Mouse (Mus musculus): ENCODE measurements around the gene Klhl29.
"Not testable (repeated sequence)": the region's sequence is repeated elsewhere in the genome, so short reads cannot be mapped to it uniquely, and the experiment has no call there.

Gene Klhl29

GRCm38 (mm10) chr12:5358497-5358896, 17.0 kb downstream of the Klhl29 start:
- DNase-seq (ENCODE audit: low spot score), result no peak

DNA sequence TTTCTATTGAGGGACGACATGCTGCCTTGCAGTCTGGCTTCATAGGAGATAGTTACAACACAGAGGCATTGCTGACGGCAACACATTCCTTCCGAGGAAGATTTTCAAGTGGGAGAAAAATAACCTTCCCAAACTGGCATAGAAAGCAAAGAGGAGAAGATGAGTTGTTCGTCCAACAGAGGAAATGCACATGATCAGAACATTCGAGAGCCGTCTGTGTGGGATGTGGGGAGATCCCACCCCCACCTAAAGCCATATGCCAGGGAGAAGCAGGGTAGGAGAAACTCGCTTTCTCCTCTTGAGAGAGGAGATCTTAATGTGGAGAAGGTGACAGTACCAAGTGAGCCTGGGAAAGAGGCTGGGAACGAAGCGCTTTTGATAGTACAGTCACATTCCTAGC, 22.1 kb downstream of the Klhl29 start:
- DNase-seq (ENCODE audit: low spot score), result no peak

DNA sequence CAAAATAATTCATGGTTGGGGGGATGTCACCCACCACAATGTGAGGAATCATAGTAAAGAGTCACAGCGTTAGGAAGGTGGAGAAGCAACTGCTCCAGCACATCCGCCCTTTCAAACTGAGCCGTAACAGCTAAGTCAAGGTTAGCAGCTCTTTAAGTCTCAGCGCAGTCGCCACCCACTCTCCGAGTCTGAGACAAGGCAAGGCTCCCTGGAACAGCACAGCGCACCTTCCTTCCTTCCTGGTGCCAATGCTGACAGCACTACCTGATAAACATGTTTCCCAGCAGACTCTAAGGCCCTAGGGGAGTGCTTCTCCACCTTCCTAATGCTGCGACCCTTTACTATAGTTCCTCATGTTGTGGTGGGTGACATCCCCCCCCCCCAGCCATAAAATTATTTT, 22.7 kb downstream of the Klhl29 start:
- no peak for DNase-seq (ENCODE audit: low spot score)

DNA sequence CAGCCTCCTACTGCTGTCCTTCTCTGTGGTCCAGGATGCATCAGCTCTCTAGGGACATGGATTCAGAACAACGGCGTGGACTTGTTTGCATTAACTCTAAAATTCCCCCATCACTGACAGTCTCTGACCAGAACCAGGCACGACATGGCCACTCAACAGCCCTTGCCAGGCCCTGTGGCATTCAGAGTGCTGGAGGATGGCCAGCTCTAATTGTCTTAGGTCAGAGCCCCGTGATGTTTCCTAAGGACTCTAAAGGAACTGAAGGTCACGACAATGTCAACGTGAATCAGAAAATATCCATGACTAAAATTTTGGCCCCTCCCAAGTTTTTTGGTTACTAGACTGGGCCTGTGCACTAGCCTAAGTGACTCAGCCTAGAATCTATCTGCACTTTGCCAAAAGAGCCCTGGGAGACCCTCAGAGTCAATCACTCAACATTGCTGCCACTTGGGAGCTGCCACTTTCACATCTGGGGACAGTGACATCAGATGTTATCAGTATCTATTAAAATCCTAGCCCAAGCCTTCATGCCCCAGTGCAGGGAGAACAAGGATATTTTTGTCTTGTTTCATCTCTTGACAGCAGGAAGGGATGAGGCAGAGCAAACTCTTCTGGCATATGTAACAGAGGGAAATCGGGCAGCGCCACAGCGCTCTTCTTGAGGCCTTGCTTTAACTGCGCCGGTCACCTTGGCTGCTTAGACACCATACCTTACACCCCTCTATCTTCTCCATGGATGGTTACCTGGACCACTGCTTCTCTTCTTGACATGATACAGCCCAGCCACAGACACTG, 24.8 kb downstream of the Klhl29 start:
- no peak for DNase-seq (ENCODE audit: low spot score)

- no peak for DNase-seq (ENCODE audit: low spot score)
Measured at GRCm38 (mm10) chr12:5345088-5345487, 30.4 kb downstream of the Klhl29 start.

DNA sequence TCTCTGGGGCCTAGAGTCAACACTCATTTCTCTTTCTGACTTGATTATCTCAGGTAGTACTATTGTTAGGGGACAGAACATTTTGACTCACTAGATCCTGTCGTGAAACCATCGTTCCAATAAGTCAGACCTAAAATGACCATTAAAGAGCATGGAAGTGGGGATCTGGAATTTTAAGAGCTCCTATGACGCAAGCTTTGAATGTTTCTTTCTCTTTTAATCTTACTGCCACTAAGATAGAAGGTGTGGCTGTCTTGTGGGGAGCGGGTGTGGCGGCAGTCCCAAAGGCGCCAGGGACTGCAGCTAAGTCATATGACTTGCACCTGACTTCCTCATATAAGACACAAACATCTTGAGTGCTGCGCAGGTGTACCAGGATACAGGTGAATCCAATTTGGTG, 31.0 kb downstream of the Klhl29 start:
- DNase-seq (ENCODE audit: low spot score), result not testable (repeated sequence)

DNA sequence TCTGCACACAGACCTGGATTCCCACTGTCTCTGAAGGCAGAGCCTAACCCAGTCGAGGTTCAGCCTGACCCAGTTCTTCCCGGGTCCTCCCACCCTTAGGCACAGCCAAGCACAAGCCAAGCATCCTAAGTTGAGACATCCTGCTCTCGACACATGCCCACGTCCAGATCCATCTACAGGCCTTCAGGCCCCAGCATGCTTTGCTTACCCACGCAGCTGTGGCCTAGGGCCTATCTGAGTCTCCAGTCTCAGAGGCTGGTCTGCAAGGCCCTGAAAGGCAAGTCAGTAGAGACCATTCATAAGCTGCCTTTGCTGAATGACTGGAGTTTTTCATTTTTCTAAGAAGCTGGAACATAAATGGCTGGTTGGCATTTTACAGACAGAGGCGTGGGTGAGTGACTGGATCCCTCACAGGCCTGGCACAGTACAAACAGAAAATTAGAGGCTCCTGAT, 35.3 kb downstream of the Klhl29 start:
- no peak for DNase-seq (ENCODE audit: low spot score)

DNA sequence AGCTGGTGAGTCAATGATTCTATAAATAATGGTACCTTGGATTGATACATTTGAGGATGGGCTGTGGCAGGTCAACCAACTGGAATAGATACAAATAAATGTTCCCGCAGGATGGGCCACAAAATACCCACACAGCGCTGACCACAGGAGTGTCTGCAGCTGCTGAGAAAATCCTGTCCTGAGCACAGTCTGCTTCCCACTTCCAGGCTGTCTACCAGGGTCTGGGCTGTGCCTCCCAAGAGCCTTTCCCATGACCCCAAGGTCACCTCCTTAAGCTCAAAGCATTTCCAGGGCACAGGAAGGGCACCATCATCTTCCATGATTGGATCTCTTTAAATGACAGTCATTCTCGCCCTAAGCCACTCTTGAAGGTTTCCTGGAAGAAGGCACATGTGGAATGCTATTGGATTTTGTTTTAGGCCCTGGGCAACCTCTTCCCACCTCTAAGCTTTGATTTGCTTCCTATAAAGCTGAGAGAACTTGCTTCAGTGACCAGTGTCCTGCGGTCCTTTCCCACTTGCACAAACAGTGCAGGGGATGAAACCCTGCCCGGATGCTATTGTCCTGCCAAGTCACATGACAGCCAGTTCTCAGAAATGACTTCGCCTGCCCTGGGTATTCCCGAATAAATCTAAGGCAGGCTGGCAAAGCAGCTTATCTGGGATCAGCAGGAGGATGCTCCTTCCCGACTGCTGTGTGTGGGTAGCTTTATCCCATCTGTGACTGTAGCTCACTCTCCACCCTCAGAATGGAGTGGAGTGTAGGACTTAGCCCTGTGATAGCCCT, 38.4 kb downstream of the Klhl29 start:
- no peak for DNase-seq (ENCODE audit: low spot score)

DNA sequence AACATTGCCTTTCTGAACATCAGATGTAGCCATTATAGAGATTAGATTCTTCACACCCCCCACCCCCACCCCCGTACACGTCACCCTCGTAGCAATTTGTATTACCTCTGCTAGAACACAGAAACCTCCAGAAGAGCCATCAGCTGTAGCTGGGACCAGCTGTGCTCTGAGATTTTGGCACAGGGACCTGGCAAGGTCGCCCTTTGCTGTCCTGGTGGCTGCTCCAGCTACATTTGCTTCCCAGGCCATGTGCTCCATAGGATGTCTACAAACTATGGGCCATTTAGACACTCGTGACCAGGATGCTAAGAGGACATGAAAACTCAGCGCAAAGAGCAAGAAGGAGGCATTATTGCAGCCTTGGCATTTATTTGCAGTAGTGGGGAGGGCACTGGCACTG, 39.2 kb downstream of the Klhl29 start:
- no peak for DNase-seq (ENCODE audit: low spot score)

DNA sequence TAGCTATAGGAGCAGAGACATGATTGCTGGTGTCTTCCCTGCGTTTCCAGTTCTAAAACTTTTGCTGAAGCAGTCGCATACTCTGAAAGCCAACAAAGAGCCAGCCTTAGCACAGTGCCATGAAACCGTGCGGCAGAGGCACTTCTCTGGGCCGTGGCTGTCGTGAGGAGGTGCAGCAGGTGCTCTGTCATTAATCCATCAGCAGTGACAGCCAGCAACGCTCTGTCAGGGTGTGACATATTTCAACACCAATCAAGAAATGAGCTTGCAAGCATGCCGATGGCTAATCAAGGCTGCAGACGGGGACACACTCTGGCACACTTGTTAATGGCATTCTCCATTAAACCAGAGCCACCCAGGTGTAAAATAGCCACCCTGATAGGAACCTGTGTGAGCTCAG, 40.5 kb downstream of the Klhl29 start:
- no peak for DNase-seq (ENCODE audit: low spot score)

DNA sequence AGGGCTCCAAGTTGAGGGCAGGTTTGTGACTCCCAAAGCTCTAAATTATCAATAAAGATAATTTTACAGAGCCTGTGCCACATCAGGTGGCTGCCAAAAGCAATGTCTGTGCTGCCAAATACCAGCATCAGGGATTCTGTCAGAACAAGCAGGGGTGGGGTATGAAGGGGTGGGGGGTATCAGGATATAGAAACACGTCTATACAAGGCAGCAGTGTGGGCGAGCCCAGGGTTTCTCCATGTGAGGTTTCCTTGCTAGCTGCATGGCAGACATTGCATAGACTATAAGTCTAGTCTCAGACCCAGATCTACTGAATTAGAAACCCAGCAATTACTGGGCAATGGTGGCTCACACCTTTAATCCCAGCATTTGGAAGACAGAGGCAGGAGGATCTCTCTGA, 41.3 kb downstream of the Klhl29 start:
- no peak for DNase-seq (ENCODE audit: low spot score)

DNA sequence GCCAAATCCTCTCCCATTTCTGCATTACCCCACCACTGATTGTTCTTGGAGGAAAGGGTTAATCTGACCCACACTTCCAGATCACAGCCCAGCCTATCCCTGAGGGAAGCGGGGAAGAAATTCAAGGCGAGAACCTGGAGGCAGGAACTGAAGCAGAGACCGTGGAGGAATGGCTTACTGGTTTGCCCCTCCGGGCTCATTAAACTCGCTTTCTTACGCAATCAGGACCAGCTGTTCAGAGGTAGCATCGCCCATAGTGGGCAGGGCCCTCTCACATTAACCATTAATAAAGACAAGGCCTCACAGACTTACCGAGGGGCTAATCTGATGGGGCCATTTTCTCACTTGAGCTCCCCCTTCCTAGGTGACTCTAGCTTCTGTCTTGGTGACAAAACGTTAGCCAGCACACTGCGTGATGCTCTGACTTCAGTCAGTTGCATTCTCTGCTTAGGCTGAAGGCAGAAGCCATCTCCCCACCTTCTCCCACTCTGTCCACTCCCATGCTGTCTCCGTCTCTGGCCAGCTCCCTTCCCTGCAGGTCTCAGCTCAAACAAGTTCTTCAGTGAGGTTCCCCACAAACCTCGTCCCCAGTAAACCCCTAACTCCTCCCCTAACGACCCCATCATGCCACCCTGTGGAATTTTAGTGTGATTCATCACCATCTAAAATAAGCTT, 43.5 kb downstream of the Klhl29 start:
- DNase-seq (ENCODE audit: low spot score), result no peak

GRCm38 (mm10) chr12:5330496-5331070, 44.9 kb downstream of the Klhl29 start:
- no peak for DNase-seq (ENCODE audit: low spot score)

DNA sequence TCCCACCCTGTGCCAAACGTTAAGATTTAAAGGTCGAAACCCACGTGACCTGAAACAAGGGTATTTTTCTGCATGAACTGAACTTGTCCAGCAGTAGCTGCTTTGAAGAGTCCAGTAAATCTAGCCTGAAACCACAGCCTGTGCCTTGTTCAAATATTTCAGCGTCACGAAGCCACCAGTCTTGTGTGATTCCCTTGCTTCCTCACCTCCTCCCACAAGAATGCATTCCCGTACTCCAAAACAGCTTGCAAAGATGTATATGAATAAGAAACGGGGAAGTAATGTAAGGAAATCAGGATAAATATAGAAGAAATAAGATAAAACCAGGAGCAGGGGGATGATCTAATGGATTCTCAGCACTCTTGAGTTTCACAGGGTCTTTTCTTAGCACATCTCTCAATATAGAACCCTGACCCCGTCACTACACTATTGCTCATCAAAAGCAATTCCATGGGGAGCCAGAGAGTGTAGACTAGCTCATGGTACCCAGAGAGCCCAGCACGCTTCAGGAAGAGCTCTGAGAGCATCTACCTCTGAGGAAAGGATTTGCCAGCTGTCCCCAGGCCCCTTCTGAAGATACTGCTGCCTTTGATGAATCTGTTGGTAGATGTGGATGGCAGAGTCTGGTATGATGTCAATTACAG, 52.9 kb downstream of the Klhl29 start:
- DNase-seq (ENCODE audit: low spot score), result no peak

- no peak for DNase-seq (ENCODE audit: low spot score)
Measured at GRCm38 (mm10) chr12:5321017-5321416, 54.5 kb downstream of the Klhl29 start.

GRCm38 (mm10) chr12:5319359-5319973, 56.0 kb downstream of the Klhl29 start:
- DNase-seq (ENCODE audit: low spot score), result no peak

DNA sequence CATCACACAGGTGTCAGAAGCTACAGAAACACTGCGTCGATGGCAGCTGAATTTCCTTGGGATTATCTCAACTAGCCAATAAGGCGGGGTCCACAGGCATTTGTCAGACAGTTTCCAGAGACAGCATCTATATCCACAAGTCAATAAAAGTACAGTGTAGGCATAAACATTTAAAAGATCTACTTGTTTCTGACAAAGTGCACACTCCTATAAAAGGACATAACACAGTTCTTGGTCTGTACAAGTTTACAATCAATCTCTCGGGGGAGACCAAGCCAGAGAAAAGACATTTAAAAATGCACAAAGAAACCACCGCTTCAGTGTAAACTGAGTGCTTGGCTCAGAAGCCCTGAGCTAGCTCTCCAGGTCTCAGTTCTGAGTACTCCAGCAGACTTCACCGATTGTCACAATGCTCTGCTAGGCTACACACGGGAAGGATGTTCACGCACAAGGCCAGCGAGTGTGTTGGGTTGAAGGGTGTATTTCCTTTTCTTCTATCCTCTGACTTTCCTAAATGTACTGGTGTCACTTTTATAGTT, 59.4 kb downstream of the Klhl29 start:
- no peak for DNase-seq (ENCODE audit: low spot score)

DNA sequence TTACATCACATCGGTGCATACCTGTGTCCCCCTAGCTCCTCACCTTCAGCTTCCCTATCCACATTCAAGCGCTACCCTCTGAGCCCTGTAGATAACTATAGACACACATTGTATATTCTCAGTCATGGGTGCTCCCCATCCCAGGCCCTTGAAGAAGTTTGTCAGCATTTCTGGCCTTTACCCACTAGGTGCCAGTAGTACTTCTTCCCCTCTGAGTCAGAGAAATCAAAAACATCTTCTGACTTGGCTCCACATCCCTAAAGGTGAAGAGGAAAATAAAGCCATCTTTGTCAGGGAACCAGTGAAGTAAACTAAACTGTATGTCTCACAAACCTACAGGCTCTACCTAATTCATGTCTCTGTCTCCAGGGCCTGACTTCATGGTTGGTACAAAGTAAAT, 67.6 kb downstream of the Klhl29 start:
- no peak for DNase-seq (ENCODE audit: low spot score)

DNA sequence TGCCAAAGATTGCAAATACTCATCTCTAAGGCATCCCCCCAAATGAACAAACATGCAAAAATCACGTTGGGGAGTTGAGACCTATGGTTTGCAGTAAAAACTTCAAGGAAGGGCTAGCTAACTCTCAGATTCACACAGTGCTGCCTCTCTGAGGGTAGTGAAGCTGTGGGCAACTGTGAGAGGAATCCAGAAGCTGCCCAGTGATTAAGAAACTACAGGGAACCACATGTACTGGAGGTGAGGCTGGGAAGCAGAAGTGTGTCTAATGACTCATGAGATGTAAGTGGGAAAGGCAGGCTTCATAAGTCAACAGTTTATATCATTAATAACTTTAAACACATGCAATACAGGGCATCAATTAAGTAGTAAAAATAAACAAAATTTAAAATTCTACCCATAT, 70.0 kb downstream of the Klhl29 start:
- DNase-seq (ENCODE audit: low spot score), result no peak

DNA sequence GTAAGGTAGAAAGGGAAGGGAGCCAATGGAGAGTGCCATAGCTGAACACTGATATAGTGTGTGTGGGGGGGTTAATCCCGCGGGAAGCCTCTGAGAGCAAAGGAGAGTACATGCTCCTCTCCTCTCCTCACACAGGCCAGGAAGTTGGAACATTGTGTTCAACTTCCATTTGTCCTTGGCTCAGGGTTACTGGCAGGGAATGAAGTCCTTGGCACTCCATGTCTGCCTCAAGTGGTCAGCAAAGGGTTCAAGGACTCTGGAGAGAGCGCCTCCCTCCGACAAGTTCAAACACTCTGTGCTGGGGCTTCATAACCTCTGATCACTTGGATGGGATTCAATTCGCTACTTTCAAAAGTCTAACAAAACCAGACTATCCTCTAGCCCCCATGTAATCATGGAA, 71.6 kb downstream of the Klhl29 start:
- DNase-seq (ENCODE audit: low spot score), result peak; percentile 81

- no peak for DNase-seq (ENCODE audit: low spot score)
Measured at GRCm38 (mm10) chr12:5303100-5303499, 72.4 kb downstream of the Klhl29 start.

All from testis, postnatal 14 days (tissue).